In the genomic region with DNA sequence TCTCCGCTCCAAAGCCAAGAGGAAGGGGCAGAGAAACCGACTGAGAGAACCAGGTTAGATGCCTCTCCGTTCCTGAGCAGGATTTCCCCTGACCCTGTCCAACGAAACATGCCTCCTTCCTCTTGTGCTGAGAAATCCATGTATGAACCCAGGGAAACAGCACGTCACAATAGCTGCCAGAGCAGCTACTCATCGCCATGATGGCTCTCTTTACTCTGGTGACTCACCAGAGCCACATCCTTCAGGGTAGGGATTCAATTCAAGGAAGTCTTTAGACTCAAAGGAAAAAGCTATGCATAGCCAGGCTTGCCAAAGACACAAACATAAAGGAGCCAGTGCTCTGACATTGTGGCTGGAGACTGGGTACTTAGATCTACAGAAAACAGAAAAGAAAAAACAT, we compare ENCODE assay signal across 22 mouse cellular contexts. TPM values are rescaled to one million over a fixed set of nuclear protein-coding genes. Genes with fewer than 3 reads are reported as not detected.
A peak's percentile ranks its signal among the peaks of the same experiment; 100 is the strongest.
DNase-seq lines count a peak whose midpoint lies in the region; TF ChIP-seq lines count a peak whose summit lies in the region.
"Had no signal": no experiment of that assay in that cellular context is flagged by ENCODE, and none has a peak within 500 bp of the region (broad histone marks: within the 10 kb centered on the region; RNA-seq: fewer than 3 reads in every experiment).

No protein-coding gene starts in this region.

- H3K27ac ChIP-seq in embryonic fibroblast, embryonic 13.5 days (ENCODE audit: insufficient read depth, low read length) = peak overlapping the region; percentile 28; the same call in 1 of the 2 replicates
- H3K27ac ChIP-seq: embryonic facial prominence, embryonic 10.5 days; embryonic facial prominence, embryonic 12.5 days; forebrain, embryonic 10.5 days; forebrain, embryonic 12.5 days had no signal

- H3K4me3 ChIP-seq in embryonic fibroblast, embryonic 13.5 days (ENCODE audit: insufficient read depth, low read length) = no peak overlapping the region
- H3K4me3 ChIP-seq: embryonic facial prominence, embryonic 10.5 days; embryonic facial prominence, embryonic 12.5 days; erythroblast, embryonic 14.5 days; forebrain, embryonic 10.5 days; forebrain, embryonic 12.5 days had no signal

- H3K4me1 ChIP-seq in embryonic fibroblast, embryonic 13.5 days (ENCODE audit: control insufficient read depth, insufficient read depth, low read length) = peaks cover 6% of the 10 kb centered on the region
- H3K4me1 ChIP-seq: embryonic facial prominence, embryonic 12.5 days; forebrain, embryonic 12.5 days had no signal

- no peak for TF ChIP-seq POLR2A in embryonic fibroblast, embryonic 13.5 days (IDR thresholded peaks at IDR 0.05; ENCODE audit: low read depth, low read length)

- TF ChIP-seq CTCF in embryonic fibroblast, embryonic 13.5 days (IDR thresholded peaks at IDR 0.05; ENCODE audit: borderline replicate concordance, insufficient read depth, low read length) = no peak

- DNase-seq in 416B (ENCODE audit: low read depth) = peak; percentile 8
- no peak for DNase-seq in Muller cell, postnatal 12 days (ENCODE audit: inconsistent ontology term)
- DNase-seq in urinary bladder, postnatal 25 days (ENCODE audit: low spot score) = no peak
- no peak for DNase-seq in urinary bladder, adult 18-20 months (ENCODE audit: low spot score in 2 of 2)
- DNase-seq: adrenal gland, adult 2 months; adrenal gland, postnatal 10 days; adrenal gland, postnatal 25 days; cerebellum, adult 11 months; cerebellum, adult 18-20 months; cerebellum, adult 8-10 months; cerebellum, adult 9-11 months; cerebellum, postnatal 25 days had no signal

RNA-seq across cellular contexts. Expression of a gene that starts 37.4 kb away (rescaled TPM):
- 0.19 and 0.37 TPM in 2 replicates for polyA plus RNA-seq in embryonic fibroblast, embryonic 13.5 days (2011; ENCODE audit: insufficient read length, low read depth, missing spikeins)
- polyA plus RNA-seq: brain, embryonic 14.5 days; C2C12; forebrain, embryonic 14.5 days; forebrain, embryonic 16.5 days had no signal
